Mouse (Mus musculus) forebrain, embryonic 11.5 days (tissue): ENCODE measurements around the gene Zfp423. TPM values are rescaled to one million over a fixed set of nuclear protein-coding genes. Genes with fewer than 3 reads are reported as not detected.
"Not testable (repeated sequence)": the region's sequence is repeated elsewhere in the genome, so short reads cannot be mapped to it uniquely, and the experiment has no call there.

Experiments
- ATAC-seq: fragments of 200-750 bp; cut with Nextera tagmentation; replicated peaks from 2 replicates; pipeline ENCODE4 v1.8.0; 2017; ENCODE audit warnings: moderate TSS enrichment; ENCODE audit not compliant: low FRiP score
- DNase-seq: peaks from one replicate; pipeline ENCODE4 v3.0.0-alpha.2; 2017; ENCODE audit warnings: low spot score
- H3K27ac ChIP-seq: fragments of 300-500 bp; sonication (generic); 2 replicates; pipeline ENCODE4 v1.5.1; 2014; ENCODE audit warnings: low read depth, low read length
- H3K27me3 ChIP-seq: fragments of 300-500 bp; sonication (generic); 2 replicates; pipeline ENCODE4 v1.6.1; 2014; ENCODE audit warnings: mild to moderate bottlenecking, low read length, mixed read lengths; ENCODE audit not compliant: control insufficient read depth, insufficient read depth
- H3K36me3 ChIP-seq: fragments of 300-500 bp; sonication (generic); 2 replicates; pipeline ENCODE4 v1.6.1; 2014; ENCODE audit warnings: mild to moderate bottlenecking, low read length, moderate library complexity, mixed read lengths; ENCODE audit not compliant: control insufficient read depth, insufficient read depth
- H3K4me1 ChIP-seq: fragments of 300-500 bp; sonication (generic); replicated peaks from 2 replicates; pipeline ENCODE4 v1.6.1; 2014; ENCODE audit warnings: low read length, mixed read lengths; ENCODE audit not compliant: control insufficient read depth, insufficient read depth
- H3K4me2 ChIP-seq: fragments of 300-500 bp; sonication (generic); 2 replicates; pipeline ENCODE4 v1.6.1; 2014; ENCODE audit warnings: low read depth, mild to moderate bottlenecking, low read length, moderate library complexity, mixed read lengths; ENCODE audit not compliant: severe bottlenecking
- H3K4me3 ChIP-seq: fragments of 300-500 bp; sonication (generic); 2 replicates; pipeline ENCODE4 v1.5.1; 2014; ENCODE audit warnings: low read depth, low read length
- H3K9ac ChIP-seq: fragments of 300-500 bp; sonication (generic); 2 replicates; pipeline ENCODE4 v1.6.1; 2014; ENCODE audit warnings: low read length
- H3K9me3 ChIP-seq: fragments of 300-500 bp; sonication (generic); 2 replicates; pipeline ENCODE4 v1.6.1; 2016; ENCODE audit warnings: low read length, mixed read lengths; ENCODE audit not compliant: control insufficient read depth
- WGBS: fragments of 180-500 bp; shearing (Covaris S2); extraction: QIAGEN DNeasy Blood & Tissue Kit; methylation state at CpG from one replicate; pipeline ENCODE4 v1.1.7; 2014; 5-methylcytosine and 5-hydroxymethylcytosine counted together
- polyA plus RNA-seq: library from polyadenylated mRNA; unstranded; fragments of >200 nt; fragmentation: Nextera tagmentation; extraction: Ambion mirVana; gene quantifications from 2 replicates; pipeline ENCODE4 v1.2.1, GENCODE M21; 2014

The Zfp423 gene
- polyA plus RNA-seq, 1 experiment from 2014 or later = 44.8 TPM

DNA sequence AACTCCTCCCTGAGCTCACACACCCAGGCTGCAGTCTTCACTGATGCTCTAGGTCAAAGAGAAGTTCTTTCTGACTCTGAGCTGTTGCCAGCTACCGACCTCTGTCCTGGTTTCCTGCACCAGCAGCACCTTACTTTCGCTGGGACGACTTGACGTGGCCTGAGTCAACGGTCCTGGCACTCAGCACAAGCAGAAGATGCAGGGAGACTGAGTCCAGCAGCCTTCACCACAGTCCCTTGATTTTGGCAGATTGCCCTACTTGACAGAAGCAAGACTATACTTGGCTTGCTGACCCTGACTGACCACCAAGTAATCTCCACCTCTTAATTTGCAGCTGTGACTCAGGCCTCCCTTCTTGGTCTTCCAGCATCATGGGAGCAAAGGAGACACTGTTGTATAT, 110.6 kb downstream of the Zfp423 start:
- no peak overlapping the region for H3K4me3 ChIP-seq
- H3K9me3 ChIP-seq = no peaks in the 10 kb centered on the region
- WGBS = 87% methylated on average over 5 of the region's 5 CpGs
- no peak overlapping the region for H3K27ac ChIP-seq
- no peak for ATAC-seq
- H3K36me3 ChIP-seq = no peaks in the 10 kb centered on the region; the same call in 1 of the 2 replicates
- H3K27me3 ChIP-seq = no peaks in the 10 kb centered on the region
- no peak overlapping the region for H3K4me2 ChIP-seq
- H3K4me1 ChIP-seq = no peaks in the 10 kb centered on the region
- DNase-seq = no peak
- no peak overlapping the region for H3K9ac ChIP-seq

DNA sequence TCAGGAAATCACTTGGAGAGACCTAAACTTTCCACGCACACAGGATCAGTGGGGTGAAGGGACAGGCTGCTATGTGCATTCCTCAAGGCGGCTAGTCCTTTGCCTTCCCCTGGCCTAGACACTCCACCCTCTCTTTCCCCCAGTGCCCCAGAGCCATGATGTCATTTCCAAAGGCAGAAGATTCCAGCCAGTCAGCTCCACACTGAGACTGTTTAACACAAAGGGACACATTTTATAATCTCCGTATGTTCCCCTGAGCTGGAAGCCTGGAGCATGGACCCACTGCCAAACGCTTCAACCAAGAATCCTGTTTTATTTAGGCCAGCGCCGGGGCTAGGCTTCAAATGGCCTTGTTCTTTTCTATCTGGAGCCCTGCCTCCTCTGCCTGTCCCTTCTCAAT, 111.6 kb downstream of the Zfp423 start:
- no peaks in the 10 kb centered on the region for H3K27me3 ChIP-seq
- no peak overlapping the region for H3K4me3 ChIP-seq
- H3K9ac ChIP-seq = no peak overlapping the region
- H3K9me3 ChIP-seq = no peaks in the 10 kb centered on the region
- H3K36me3 ChIP-seq = no peaks in the 10 kb centered on the region; the same call in 1 of the 2 replicates
- H3K4me2 ChIP-seq = no peak overlapping the region
- 83% methylated on average over 6 of the region's 6 CpGs for WGBS
- no peaks in the 10 kb centered on the region for H3K4me1 ChIP-seq
- ATAC-seq (no peak), DNase-seq (no peak)
- H3K27ac ChIP-seq = no peak overlapping the region; the same call in 1 of the 2 replicates

DNA sequence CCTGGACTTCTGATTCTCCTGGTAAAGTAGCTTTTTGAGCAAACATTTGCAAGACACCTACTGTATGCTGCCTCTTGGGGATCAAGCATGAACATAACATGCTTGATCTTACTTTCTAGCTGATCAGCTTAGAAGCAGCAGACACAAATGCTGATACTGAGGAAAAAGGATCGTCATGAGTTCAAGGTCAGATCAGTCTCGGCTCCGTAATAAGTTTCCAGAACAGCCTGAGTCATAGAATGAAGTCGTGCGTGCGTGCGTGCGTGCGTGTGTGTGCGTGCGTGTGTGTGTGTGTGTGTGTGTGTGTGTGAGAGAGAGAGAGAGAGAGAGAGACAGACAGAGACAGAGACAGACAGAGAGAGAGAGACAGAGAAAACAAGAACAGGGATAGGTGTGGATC, 117.3 kb downstream of the Zfp423 start:
- not testable (repeated sequence) for H3K9me3 ChIP-seq, H3K27me3 ChIP-seq, DNase-seq, H3K27ac ChIP-seq, H3K36me3 ChIP-seq, H3K4me2 ChIP-seq, H3K9ac ChIP-seq, H3K4me3 ChIP-seq, ATAC-seq
- H3K4me1 ChIP-seq = peaks cover 17% of the 10 kb centered on the region
- whole genome bisulfite sequencing = 74% methylated on average over 11 of the region's 11 CpGs

DNA sequence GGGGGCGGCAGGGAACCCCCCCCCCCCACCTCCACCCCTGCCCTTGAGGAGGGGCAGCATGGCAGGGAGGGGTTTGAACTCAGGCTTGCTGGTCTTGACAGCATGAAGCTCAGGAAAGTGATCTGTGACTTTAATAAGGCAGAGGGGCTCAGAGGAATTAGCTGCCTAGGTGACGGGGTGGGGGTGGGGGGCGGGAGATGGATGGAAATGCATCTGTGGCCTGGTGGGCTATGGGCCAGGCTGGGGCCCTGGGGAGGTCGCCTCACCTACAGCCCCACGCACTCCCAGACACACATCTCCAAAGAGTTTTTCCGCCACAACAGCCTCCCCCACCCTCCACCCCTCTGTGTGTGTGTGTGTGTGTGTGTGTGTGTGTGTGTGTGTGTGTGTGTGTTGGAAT, 122.1 kb downstream of the Zfp423 start:
- peak overlapping the region; percentile 94 for H3K27ac ChIP-seq
- 13% methylated on average over 5 of the region's 6 CpGs for WGBS
- no peaks in the 10 kb centered on the region for H3K9me3 ChIP-seq
- ATAC-seq (peak; percentile 34), DNase-seq (no peak)
- no peak overlapping the region for H3K4me3 ChIP-seq
- H3K27me3 ChIP-seq = no peaks in the 10 kb centered on the region
- H3K9ac ChIP-seq = peak overlapping the region; percentile 35; the same call in 1 of the 2 replicates
- peak overlapping the region; percentile 41; the same call in 1 of the 2 replicates for H3K4me2 ChIP-seq
- H3K36me3 ChIP-seq = no peaks in the 10 kb centered on the region
- peaks cover 62% of the 10 kb centered on the region for H3K4me1 ChIP-seq

DNA sequence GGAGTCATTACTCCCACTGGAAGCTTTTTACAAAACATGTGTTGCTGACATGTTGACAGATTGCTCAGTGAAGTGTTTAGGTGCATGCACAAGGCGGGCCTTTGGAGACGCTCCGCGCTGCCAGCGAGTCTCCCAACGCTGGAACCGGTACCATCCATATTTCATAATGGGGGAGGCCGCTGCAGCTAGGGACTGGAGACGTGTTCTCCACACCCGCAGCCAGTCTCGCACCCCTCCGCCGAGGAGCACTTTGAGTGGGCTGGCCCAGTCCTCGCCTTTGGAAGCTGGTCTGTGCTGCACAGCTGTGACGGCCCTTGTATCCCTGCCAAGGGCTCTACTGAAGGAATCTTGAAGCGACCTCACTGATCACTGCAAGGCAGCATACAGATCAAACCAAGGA, 122.5 kb downstream of the Zfp423 start:
- Histone ChIP-seq H3K36me3 (no peaks in the 10 kb centered on the region), H3K9ac (peak overlapping the region; percentile 35; the same call in 1 of the 2 replicates), H3K27me3 (no peaks in the 10 kb centered on the region), H3K27ac (peak overlapping the region; percentile 94), H3K9me3 (no peaks in the 10 kb centered on the region), H3K4me2 (peak overlapping the region; percentile 41; the same call in 1 of the 2 replicates), H3K4me1 (peaks cover 63% of the 10 kb centered on the region), H3K4me3 (no peak overlapping the region)
- ATAC-seq (peak; percentile 90), DNase-seq (peak; percentile 90)
- 2% methylated on average over 16 of the region's 16 CpGs for WGBS

DNA sequence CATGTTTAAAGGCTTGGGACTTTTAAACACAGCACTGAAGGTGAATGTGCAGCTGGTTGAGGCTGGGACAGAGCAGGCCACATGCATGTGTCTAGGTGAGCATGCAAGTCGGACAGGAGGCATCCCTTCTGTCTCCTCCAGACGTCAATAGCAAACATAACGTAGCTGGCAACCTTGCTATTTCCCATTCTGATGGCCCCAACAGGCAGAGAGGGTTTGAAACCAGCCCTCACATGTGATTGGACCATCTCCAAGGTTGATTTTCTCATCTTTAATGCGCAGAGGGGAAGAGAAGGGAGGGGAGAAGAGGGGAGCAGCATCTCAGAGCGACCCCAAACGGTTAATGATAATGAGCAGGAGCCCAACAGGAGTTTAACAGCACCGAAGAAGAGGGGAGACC, 123.5 kb downstream of the Zfp423 start:
- H3K27ac ChIP-seq = peak overlapping the region; percentile 94
- DNase-seq = peak; percentile 59
- no peaks in the 10 kb centered on the region for H3K36me3 ChIP-seq
- H3K4me1 ChIP-seq = peaks cover 70% of the 10 kb centered on the region
- H3K4me2 ChIP-seq = peak overlapping the region; percentile 41
- H3K9ac ChIP-seq = peak overlapping the region; percentile 50
- WGBS = 3% methylated on average over 7 of the region's 7 CpGs
- ATAC-seq = no peak
- no peak overlapping the region for H3K4me3 ChIP-seq
- no peaks in the 10 kb centered on the region for H3K9me3 ChIP-seq
- H3K27me3 ChIP-seq = no peaks in the 10 kb centered on the region

DNA sequence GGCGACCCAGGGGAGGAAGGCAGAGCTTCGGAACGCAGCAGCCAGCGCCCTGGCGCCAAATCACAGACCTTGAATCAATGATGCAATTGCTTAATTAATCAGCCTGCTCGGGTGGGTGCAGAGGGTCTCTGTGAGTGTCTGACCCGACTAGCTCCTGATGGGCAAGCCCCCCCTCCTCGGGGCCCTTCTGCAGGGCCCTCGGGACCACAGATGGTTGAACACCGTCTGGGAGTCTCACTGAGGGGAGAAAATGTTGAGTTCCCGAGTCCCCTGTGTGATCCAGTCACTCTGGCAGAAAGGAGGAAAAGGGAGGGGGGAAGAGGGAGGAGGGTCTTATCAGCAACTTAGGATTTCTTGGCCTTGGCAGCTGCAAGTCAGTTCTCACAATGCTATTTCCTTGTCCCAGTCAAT, 124.0 kb downstream of the Zfp423 start:
- peak overlapping the region; percentile 50 for H3K9ac ChIP-seq

DNA sequence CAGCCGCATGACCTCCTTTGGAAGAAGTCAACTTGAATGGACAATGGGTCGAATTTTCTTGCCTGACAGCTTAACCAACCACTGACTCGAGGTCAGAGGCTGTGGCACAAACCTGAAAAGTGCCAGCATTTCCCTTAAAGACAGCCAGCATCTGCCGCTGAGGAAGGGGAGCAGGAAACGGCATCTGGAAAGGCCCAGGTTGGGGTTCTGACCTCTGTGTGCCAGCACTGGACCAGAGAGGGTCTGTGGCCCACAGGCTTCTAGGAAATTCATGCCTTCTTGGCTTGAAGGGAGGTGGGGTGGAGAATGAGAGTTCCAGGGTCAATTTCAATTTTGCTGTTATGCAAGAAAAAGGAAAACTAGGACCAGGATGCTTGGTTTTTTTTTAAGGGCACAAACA, 124.7 kb downstream of the Zfp423 start:
- Histone ChIP-seq H3K9ac (peak overlapping the region; percentile 50), H3K4me3 (no peak overlapping the region), H3K9me3 (no peaks in the 10 kb centered on the region), H3K36me3 (no peaks in the 10 kb centered on the region), H3K4me1 (peaks cover 78% of the 10 kb centered on the region), H3K27me3 (no peaks in the 10 kb centered on the region), H3K27ac (peak overlapping the region; percentile 94), H3K4me2 (peak overlapping the region; percentile 41; the same call in 1 of the 2 replicates)
- WGBS = 9% methylated on average over 5 of the region's 5 CpGs
- DNase-seq (no peak), ATAC-seq (no peak)

More for the DNA sequence above, 124.0 kb downstream of the Zfp423 start:
- peaks cover 74% of the 10 kb centered on the region for H3K4me1 ChIP-seq
- no peaks in the 10 kb centered on the region for H3K9me3 ChIP-seq
- under 1% methylated on average over 11 of the region's 11 CpGs for WGBS
- H3K27ac ChIP-seq = peak overlapping the region; percentile 94
- peak; percentile 68 for DNase-seq
- no peak for ATAC-seq
- peak overlapping the region; percentile 41 for H3K4me2 ChIP-seq
- no peaks in the 10 kb centered on the region for H3K36me3 ChIP-seq
- no peaks in the 10 kb centered on the region for H3K27me3 ChIP-seq
- H3K4me3 ChIP-seq = no peak overlapping the region
